ENCODE assay signal across 8 mouse cellular contexts in genomic region chr5:143731483-143732112, GRCm38 (mm10). TPM values are rescaled to one million over a fixed set of nuclear protein-coding genes. Genes with fewer than 3 reads are reported as not detected.
DNase-seq lines count a peak whose midpoint lies in the region; ATAC-seq lines count a peak whose summit lies in the region.

No protein-coding gene starts in this region.

- H3K9ac ChIP-seq in kidney, embryonic 14.5 days (ENCODE audit: low read depth, low read length), result peak overlapping the region; percentile 97
- peak overlapping the region; percentile 99 for H3K9ac ChIP-seq in midbrain, embryonic 13.5 days (replicated peaks)

- H3K36me3 ChIP-seq in kidney, embryonic 14.5 days (ENCODE audit: control insufficient read depth, insufficient read depth, low read length), result peaks cover 12% of the 10 kb centered on the region
- H3K36me3 ChIP-seq in heart, embryonic 10.5 days, result peaks cover 12% of the 10 kb centered on the region
- H3K36me3 ChIP-seq in midbrain, embryonic 13.5 days, result peaks cover 12% of the 10 kb centered on the region

- H3K27me3 ChIP-seq in kidney, embryonic 14.5 days (ENCODE audit: control insufficient read depth, insufficient read depth, low read length), result no peaks in the 10 kb centered on the region
- H3K27me3 ChIP-seq in heart, embryonic 10.5 days (ENCODE audit: insufficient read depth, poor library complexity, severe bottlenecking), result no peaks in the 10 kb centered on the region
- H3K27me3 ChIP-seq in midbrain, embryonic 13.5 days, result peaks cover 5% of the 10 kb centered on the region

- peak overlapping the region; percentile 91 for H3K4me3 ChIP-seq in kidney, embryonic 14.5 days (ENCODE audit: low read length)
- H3K4me3 ChIP-seq in brown adipose tissue, adult 24 weeks (ENCODE audit: insufficient read depth, low read depth, low read length), result peak overlapping the region; percentile 77
- peak overlapping the region; percentile 91 for H3K4me3 ChIP-seq in heart, embryonic 10.5 days
- H3K4me3 ChIP-seq in midbrain, embryonic 13.5 days (replicated peaks), result peak overlapping the region; percentile 97

- ATAC-seq in kidney, embryonic 14.5 days (ENCODE audit: low FRiP score, low TSS enrichment), result peak; percentile 50
- peak; percentile 36 for ATAC-seq in midbrain, embryonic 13.5 days
- no peak for ATAC-seq in megakaryocyte progenitor cell, adult 5-6 weeks (replicated peaks; ENCODE audit: poor library complexity)

- no peaks in the 10 kb centered on the region for H3K9me3 ChIP-seq in kidney, embryonic 14.5 days (ENCODE audit: control insufficient read depth, low read length)
- no peaks in the 10 kb centered on the region for H3K9me3 ChIP-seq in heart, embryonic 10.5 days
- no peaks in the 10 kb centered on the region for H3K9me3 ChIP-seq in midbrain, embryonic 13.5 days

- WGBS in kidney, embryonic 14.5 days, result 1% methylated on average over 14 of the region's 82 CpGs
- WGBS in heart, embryonic 10.5 days, result under 1% methylated on average over 77 of the region's 82 CpGs
- WGBS in midbrain, embryonic 13.5 days, result under 1% methylated on average over 63 of the region's 82 CpGs

- peaks cover 10% of the 10 kb centered on the region for H3K4me1 ChIP-seq in kidney, embryonic 14.5 days (ENCODE audit: control insufficient read depth, insufficient read depth, low read length)
- no peaks in the 10 kb centered on the region for H3K4me1 ChIP-seq in brown adipose tissue, adult 24 weeks (ENCODE audit: control insufficient read depth, insufficient read depth, insufficient read length, low read length)
- H3K4me1 ChIP-seq in heart, embryonic 10.5 days, result peaks cover 11% of the 10 kb centered on the region
- H3K4me1 ChIP-seq in midbrain, embryonic 13.5 days (replicated peaks), result peaks cover 29% of the 10 kb centered on the region

- peak overlapping the region; percentile 73 for H3K27ac ChIP-seq in kidney, embryonic 14.5 days (ENCODE audit: low read depth, low read length)
- H3K27ac ChIP-seq in brown adipose tissue, adult 24 weeks (replicated peaks; ENCODE audit: low read depth, low read length), result no peak overlapping the region
- H3K27ac ChIP-seq in heart, embryonic 10.5 days, result peak overlapping the region; percentile 97
- peak overlapping the region; percentile 94 for H3K27ac ChIP-seq in midbrain, embryonic 13.5 days

- DNase-seq in kidney, adult 8-10 months, result no peak
- DNase-seq in heart, embryonic 10.5 days (ENCODE audit: low spot score), result no peak
- DNase-seq in kidney, postnatal 14 days, result peak; percentile 49
- DNase-seq in testis, postnatal 14 days (ENCODE audit: low spot score), result peak; percentile 69

- H3K4me2 ChIP-seq in kidney, embryonic 14.5 days (replicated peaks; ENCODE audit: low read depth, low read length), result peak overlapping the region; percentile 81
- H3K4me2 ChIP-seq in midbrain, embryonic 13.5 days (replicated peaks), result peak overlapping the region; percentile 70

RNA-seq across cellular contexts. Expression of gene Usp42, which starts 0.5 kb away (rescaled TPM):
- polyA plus RNA-seq in kidney, embryonic 14.5 days (2014; fragmentation: Nextera tagmentation; extraction: Ambion mirVana), result 17.2 and 23.6 TPM in 2 replicates
- 2.9 and 6.6 TPM in 2 replicates for polyA plus RNA-seq in brown adipose tissue, adult 24 weeks (2012; ENCODE audit: insufficient read depth, insufficient read length, missing spikeins)
- polyA plus RNA-seq in heart, embryonic 10.5 days (2016; fragmentation: Nextera tagmentation; extraction: Ambion mirVana), result 15.7 and 15.9 TPM in 2 replicates
- polyA plus RNA-seq in midbrain, embryonic 13.5 days (2015; fragmentation: Nextera tagmentation; extraction: Ambion mirVana), result 31.5 and 32.6 TPM in 2 replicates
- 24.0 and 26.4 TPM in 2 replicates for total RNA-seq in megakaryocyte progenitor cell, adult 5-6 weeks (2015)
- 10.0 and 12.5 TPM in 2 replicates for total RNA-seq in megakaryocyte progenitor cell, adult 5-6 weeks (2017)

Comparison
In these comparisons a context has a peak if more than half of its experiments do, and no peak if none do; other contexts are left out.
1. DNase-seq: peak in kidney, postnatal 14 days (single experiment) and testis, postnatal 14 days (single experiment); none in kidney, adult 8-10 months (0 of 2) and heart, embryonic 10.5 days (single experiment).
2. Peak in every context shown above with its lines, with median percentiles within 50 percentile points of each other: H3K4me3 ChIP-seq.